Mouse (Mus musculus) thymus, postnatal 0 days (tissue): Measurements from ENCODE around the gene Ccdc85c. TPM values are rescaled to one million over a fixed set of nuclear protein-coding genes. Genes with fewer than 3 reads are reported as not detected.
A peak's percentile ranks its signal among the peaks of the same experiment; 100 is the strongest.

Experiments
- DNase-seq: peaks from one replicate; pipeline ENCODE4 v3.0.0-alpha.2; 2015; ENCODE audit warnings: low spot score
- polyA plus RNA-seq: library from polyadenylated mRNA; unstranded; fragments of >200 nt; fragmentation: Nextera tagmentation; extraction: Ambion mirVana; gene quantifications from 2 replicates; pipeline ENCODE4 v1.2.1, GENCODE M21; 2015

Gene Ccdc85c
- polyA plus RNA-seq, 1 experiment from 2014 or later = 13.6 TPM

- DNase-seq = no peak
These were observed 56.1 kb downstream of the Ccdc85c start for GRCm38 (mm10) chr12:108219163-108219562.

- DNase-seq = peak; percentile 68
These were observed 57.7 kb downstream of the Ccdc85c start for GRCm38 (mm10) chr12:108217572-108217971.

- DNase-seq = no peak
These were observed 58.4 kb downstream of the Ccdc85c start for GRCm38 (mm10) chr12:108216611-108217370.

GRCm38 (mm10) chr12:108215090-108215489, 60.1 kb downstream of the Ccdc85c start:
- DNase-seq = no peak

- DNase-seq = no peak
These were observed 61.9 kb downstream of the Ccdc85c start for GRCm38 (mm10) chr12:108213090-108214041.

GRCm38 (mm10) chr12:108212476-108212875, 62.7 kb downstream of the Ccdc85c start:
- no peak for DNase-seq

- DNase-seq = no peak
These were observed 63.2 kb downstream of the Ccdc85c start for GRCm38 (mm10) chr12:108212071-108212470.

- DNase-seq = no peak
These were observed 64.6 kb downstream of the Ccdc85c start for GRCm38 (mm10) chr12:108210623-108211022.

GRCm38 (mm10) chr12:108208726-108209438, 66.3 kb downstream of the Ccdc85c start:
- peak; percentile 50 for DNase-seq

- DNase-seq = no peak
These were observed 67.0 kb downstream of the Ccdc85c start for GRCm38 (mm10) chr12:108208216-108208615.

GRCm38 (mm10) chr12:108206641-108207040, 68.6 kb downstream of the Ccdc85c start:
- DNase-seq = peak; percentile 61

GRCm38 (mm10) chr12:108204978-108205377, 70.2 kb downstream of the Ccdc85c start:
- DNase-seq = no peak

- DNase-seq = no peak
These were observed 71.3 kb downstream of the Ccdc85c start for GRCm38 (mm10) chr12:108203895-108204294.

GRCm38 (mm10) chr12:108200094-108200493, 75.1 kb downstream of the Ccdc85c start:
- no peak for DNase-seq

- DNase-seq = no peak
These were observed 76.8 kb downstream of the Ccdc85c start for GRCm38 (mm10) chr12:108198447-108198846.

- no peak for DNase-seq
These were observed 79.5 kb downstream of the Ccdc85c start for GRCm38 (mm10) chr12:108195761-108196160.

- DNase-seq = no peak
These were observed 81.3 kb downstream of the Ccdc85c start for GRCm38 (mm10) chr12:108193878-108194277.

GRCm38 (mm10) chr12:108187541-108188091, 87.6 kb downstream of the Ccdc85c start:
- DNase-seq = no peak

GRCm38 (mm10) chr12:108181716-108182115, 93.5 kb downstream of the Ccdc85c start:
- DNase-seq = no peak

GRCm38 (mm10) chr12:108179321-108180266, 95.6 kb downstream of the Ccdc85c start, which contains the start of gene Ccnk:
TSS of gene Ccnk (plus strand) at chr12:108179579.
- peak; percentile 99 for DNase-seq

- DNase-seq = no peak
These were observed 96.1 kb downstream of the Ccdc85c start, which contains the start of gene Setd3 for GRCm38 (mm10) chr12:108179246-108179320. TSS of gene Setd3 (minus strand) at chr12:108179314.
